Mouse (Mus musculus) adrenal gland (tissue): ENCODE data around the gene Tmem44.

ENCODE experiments used
- intact Hi-C: fragments of 180-260 bp; cut with DNase I; formaldehyde crosslinking; loops from one replicate; pipeline ENCODE4 v1.15.1; 2025

Tmem44 gene

GRCm38 (mm10) chr16:30521147-30521546 is 29.5 kb downstream of the Tmem44 start:
- intact Hi-C loops: loop anchor here (5.0 kb wide), 1 partner anchor 149 kb away; no protein-coding TSS in a partner anchor

DNA sequence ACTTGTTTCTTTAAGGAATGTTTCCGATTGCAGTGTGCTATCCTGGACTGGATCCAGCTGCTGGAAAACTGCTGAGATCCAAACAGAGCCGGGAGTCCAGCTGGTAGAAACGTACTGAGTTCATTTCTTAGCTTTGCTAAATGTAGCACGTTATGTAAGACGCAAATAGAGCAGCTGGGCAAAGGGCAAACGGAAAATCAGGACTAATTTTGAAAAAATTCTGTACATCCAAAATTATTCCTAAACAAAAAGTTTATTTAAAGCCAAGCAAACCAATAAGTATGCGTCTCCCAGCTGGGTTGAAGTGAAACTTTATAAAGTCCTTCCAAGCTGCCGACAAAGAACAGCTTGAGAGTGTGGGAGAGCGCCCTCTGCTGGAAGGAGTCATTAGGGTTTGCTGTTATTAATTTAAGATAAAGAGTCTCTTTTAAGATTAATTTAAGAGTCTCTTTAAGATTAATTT is 30.2 kb downstream of the Tmem44 start:
- intact Hi-C loops: loop anchor here (5.0 kb wide), 1 partner anchor 148 kb away; no protein-coding TSS in a partner anchor

- intact Hi-C loops: no loop called here
Observed at GRCm38 (mm10) chr16:30518635-30519034, 32.0 kb downstream of the Tmem44 start.

DNA sequence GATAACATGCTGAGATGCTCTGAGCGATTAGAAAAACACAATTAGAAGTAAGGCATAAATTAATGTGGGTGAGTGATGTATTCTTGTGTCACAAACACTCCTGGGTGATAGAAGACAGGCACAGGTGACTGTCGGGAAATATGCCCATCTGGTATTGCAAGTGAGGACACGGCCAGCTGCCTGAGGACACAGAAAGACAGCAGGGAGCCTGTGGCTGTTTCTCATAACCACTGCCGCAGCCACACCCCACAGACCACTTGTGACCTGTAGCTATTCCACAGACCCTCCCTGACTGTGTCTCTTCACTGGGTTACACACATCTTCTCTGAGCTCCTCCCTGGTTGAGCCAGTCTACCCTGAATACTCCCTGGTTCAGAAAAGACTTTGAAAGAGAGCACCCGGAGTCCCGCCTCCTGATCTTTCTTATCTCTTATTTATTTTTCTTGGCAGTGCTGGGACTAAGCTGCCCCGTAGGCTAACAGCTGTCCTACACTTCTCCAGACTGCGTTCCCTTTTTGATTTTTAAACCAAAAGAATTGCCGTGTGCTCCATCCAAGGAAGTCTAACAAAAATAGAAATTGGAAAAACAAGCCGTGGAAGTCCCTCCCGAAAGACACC is 32.9 kb downstream of the Tmem44 start:
- intact Hi-C loops: no loop called here

GRCm38 (mm10) chr16:30516993-30517392 is 33.6 kb downstream of the Tmem44 start:
- intact Hi-C loops: no loop called here

DNA sequence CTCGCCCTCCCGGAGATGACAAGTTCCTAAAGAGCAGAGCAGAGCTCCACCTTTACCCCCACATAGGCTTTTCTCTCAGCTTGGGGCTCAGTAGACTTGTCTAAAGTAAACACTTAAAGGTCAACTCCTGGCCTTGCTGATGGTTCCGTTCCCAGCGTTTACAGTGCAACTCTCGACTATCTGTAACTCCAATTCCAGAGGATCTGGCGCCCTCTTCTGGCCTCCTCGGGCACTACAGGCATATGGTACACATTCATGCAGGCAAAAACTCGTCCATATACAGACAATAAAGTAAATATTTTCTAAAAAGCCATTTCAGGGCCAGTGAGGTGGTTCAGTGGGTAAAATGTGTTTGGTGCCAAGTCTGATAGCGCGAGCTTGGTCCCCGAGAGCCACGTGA is 35.2 kb downstream of the Tmem44 start:
- intact Hi-C loops: no loop called here

DNA sequence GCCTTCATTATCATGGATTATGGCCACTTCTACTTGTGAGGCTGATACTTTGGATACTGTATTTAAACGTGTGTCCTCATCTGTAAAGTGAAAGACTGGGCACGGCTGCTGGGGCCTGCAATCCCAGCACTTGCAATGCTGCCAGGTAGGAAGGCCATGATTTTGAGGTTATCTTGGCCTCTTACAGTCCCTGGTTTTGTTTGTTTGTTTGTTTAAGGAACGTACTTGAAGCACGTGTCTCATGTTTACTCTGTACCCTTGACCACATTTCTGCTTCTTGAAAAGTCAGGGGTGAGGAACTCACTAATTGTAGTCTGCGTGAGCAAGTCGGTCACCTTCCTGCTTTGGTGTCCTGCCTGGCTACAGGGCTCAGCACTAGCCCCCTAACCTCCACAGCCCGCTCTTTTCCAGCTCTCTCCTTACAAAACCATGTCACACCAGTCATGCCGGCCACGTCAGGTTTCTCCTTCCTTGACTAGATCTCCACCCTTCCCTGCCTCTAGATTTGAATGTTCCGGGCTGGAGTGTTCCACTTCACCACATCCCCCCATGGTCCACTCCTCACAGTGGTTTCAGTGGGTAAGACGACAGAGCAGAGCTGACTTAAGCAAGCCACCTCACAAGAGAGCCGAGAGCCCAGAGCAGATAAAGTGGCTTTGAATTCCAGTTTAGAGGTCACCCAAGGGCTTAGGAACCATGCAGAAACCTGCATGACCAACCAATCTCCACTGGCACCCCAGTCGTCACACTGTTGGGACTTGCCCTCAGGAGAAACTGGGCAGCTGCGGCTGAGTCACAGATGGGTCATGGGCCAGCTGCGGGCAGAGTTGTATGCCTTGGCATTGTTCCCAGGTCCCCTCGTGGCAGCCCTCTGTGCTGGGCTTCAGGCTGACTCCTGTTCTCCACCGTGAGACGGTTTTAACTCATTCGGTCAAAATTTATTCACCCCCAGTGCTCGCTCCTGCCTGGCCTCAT is 37.3 kb downstream of the Tmem44 start:
- intact Hi-C loops: no loop called here

GRCm38 (mm10) chr16:30512375-30513049 is 38.1 kb downstream of the Tmem44 start:
- intact Hi-C loops: no loop called here

DNA sequence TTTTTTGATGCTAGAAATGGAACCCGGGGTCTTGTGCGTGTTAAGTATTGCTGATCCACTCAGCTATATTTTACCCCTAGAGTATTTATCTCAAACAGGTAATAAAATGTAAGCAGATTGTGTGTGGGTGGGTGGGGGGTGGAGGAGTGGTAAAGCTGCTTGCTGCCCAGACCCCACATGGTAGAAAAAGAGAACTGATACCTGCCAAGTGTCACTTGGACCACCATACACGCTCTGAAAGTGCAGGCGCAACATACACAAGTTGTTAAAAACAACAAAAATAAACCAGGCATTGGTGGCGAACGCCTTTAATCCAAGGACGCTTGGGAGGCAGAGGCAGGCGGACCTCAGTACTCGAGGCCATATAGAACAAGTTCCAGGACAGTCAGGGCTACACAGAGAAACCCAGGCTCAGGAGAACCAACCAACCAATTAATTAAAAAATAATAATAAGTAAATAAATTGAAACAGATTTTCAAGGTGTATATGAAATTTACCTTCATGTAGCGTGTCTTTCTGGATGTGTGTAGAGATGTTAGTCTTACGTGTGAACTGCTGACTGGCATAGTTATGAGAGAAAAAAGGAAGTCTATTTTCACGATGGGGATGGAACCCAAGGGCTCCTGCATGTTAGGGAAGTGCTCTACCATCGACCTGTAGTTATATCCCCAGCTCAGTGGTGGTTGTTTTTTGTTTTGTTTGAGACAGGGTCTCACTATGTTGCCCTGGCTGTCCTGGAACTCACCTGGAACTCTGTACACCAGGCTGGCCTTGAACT is 38.9 kb downstream of the Tmem44 start:
- intact Hi-C loops: no loop called here

- intact Hi-C loops: no loop called here
Observed at GRCm38 (mm10) chr16:30510504-30511451, 39.9 kb downstream of the Tmem44 start.

GRCm38 (mm10) chr16:30510091-30510490 is 40.6 kb downstream of the Tmem44 start:
- intact Hi-C loops: no loop called here

DNA sequence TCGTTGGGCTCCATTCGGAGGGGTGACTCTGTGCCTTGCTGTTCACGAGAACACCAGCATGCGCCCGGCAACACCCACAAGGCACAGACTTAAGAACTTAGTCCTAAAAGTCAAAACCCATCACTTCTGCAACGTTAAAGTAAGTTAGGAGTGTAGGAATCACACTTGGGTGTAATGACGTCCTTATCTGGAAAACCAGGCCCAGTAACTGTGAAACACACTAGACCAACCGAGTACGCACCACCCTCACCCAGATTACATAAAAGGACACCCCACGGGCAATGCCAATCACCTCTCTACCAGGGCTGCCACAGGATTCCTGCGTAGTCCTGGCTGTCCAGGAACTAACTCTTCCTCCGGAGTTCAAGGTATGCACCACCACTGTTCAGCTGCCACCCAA is 41.3 kb downstream of the Tmem44 start:
- intact Hi-C loops: loop anchor here (10.0 kb wide), 1 partner anchor 255 kb away; no protein-coding TSS in a partner anchor

- intact Hi-C loops: loop anchor here (10.0 kb wide), 1 partner anchor 254 kb away; no protein-coding TSS in a partner anchor
Observed at GRCm38 (mm10) chr16:30508738-30509137, 41.9 kb downstream of the Tmem44 start.

- intact Hi-C loops: loop anchor here (10.0 kb wide), 1 partner anchor 252 kb away; no protein-coding TSS in a partner anchor
Observed at GRCm38 (mm10) chr16:30507120-30507519, 43.5 kb downstream of the Tmem44 start.

GRCm38 (mm10) chr16:30505311-30506031 is 45.2 kb downstream of the Tmem44 start:
- intact Hi-C loops: loop anchor here (10.0 kb wide), 1 partner anchor 251 kb away; no protein-coding TSS in a partner anchor

GRCm38 (mm10) chr16:30504856-30505255 is 45.8 kb downstream of the Tmem44 start:
- intact Hi-C loops: loop anchor here (1.0 to 10.0 kb wide), 2 partner anchors 131 to 250 kb away; no protein-coding TSS in a partner anchor

DNA sequence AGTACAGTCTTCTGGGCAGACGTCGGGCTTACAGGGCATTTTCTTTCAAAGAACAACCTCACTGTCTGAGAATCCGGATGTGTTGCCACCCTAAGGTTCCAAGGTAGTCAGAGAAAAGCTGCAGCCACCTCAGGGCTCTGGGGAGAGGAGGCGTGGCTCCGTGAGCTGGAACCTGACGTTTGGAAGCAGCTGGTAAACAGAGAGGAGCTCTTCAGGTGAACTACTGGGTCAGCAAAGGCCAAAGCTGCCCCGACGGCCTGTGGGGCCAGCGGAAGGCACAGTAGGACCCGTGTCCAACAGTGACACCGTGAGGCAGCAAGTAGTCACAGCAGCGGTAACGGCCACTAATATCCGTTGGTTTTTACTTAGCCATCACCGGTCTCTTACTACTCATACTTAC is 46.7 kb downstream of the Tmem44 start:
- intact Hi-C loops: loop anchor here (1.0 to 10.0 kb wide), 2 partner anchors 130 to 249 kb away; no protein-coding TSS in a partner anchor

DNA sequence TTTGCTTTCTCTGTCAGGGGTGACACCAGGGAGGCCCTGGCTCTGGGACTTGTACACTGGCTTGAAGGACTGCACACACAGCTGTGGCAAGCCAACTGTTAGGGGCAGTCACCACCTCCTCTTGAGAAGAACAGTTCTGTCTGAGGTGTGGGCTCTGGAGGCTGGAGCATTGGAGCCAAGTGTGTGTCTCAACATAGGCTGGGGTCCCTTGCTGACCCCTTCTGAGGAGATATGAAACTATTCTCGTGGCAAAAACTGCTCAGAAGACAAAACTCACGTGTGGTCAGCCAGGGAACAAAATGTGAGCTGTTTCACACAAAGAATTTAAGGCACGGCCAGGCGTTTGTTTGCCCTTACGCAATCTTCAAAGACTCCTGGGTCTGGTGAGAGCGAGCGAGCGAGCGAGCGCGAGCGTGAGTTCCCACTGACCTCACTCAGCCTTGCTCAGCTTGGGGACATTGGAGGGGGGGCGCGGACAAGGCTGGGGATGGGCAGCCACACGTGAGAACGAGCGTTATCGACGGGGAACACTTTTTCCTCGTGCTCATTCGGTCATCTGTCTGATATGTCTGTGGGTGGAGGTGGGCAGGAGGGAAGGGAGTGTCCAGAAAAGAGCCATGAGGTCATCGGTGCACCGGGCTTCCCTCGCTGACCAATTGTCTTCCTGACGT is 48.3 kb downstream of the Tmem44 start:
- intact Hi-C loops: loop anchor here (10.0 kb wide), 1 partner anchor 248 kb away; no protein-coding TSS in a partner anchor
